Mouse (Mus musculus): Measurements from ENCODE around the gene Timp1. TPM values are rescaled to one million over a fixed set of nuclear protein-coding genes. Genes with fewer than 3 reads are reported as not detected.

Gene Timp1
- polyA plus RNA-seq (2012; rRNA removed): 3.7 and 5.5 TPM in 2 replicates

DNA sequence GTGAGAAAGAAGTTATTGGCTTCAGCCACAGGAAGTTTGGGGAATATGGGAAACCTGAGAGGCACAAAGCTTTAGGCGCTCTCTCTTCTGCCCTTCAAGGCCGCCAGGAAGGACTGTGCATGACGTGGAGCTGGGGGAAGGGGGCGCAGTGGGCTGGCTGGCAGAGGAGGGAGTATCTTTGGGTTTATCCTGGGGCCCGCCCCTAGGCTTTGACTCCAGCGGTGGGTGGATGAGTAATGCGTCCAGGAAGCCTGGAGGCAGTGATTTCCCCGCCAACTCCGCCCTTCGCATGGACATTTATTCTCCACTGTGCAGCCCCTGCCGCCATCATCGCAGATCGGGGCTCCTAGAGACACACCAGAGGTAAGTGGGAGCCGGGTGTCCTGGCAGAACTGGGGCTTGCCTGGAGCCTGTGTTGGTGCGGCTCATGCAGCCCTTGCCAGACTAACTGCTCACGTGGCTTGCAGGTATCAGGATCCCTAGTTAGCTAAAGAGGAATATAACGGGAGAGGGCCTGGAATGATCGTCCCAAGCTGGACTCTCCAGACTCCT, at the start of gene Timp1:
Gene Timp1 (plus strand): TSS at position 205 of the 552 bp plus-strand sequence.
- WGBS: 9% methylated on average over 18 of the region's 18 CpGs
- DNase-seq (ENCODE audit: low read depth, low spot score): no peak

DNA sequence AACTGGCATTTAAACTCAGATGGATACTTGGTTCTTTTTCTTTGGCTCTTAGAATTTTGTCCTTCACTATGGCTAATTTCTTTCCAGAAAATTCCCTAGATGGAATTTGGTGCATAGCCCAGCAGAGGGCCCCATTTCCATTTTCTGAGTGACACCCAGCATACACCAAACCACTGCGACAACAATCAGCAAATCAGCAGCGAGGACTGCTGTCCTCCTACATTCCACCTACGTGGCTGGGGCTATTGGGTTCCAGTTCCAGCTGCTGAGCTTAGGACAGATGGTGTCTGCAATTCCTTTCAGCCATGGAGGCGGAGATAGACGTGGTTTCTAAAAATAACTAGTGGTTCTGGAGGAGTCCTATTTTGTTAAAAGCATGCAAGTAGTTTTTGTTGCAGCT, 41.0 kb upstream of the Timp1 start:
- DNase-seq (ENCODE audit: low read depth, low spot score): no peak

DNA sequence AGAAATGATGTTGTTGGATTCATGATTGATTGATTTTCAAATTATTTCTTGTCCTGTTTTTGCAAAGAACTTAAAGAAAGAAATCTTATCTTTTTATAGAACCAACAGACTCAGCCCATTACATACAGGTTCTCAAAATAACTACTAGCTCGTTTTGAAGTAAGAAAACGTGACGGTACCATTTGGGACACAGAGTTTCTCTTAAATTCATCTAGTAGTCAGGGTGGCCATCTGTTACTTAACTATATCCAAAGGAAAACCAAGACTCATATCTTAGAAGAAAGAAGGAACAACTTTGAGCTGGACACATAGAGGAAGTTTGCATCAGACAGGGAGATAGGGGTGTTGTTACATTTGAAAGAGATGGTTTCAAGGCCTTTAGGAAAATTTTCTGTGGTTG, 22.7 kb upstream of the Timp1 start:
- WGBS: 90% methylated on average over 3 of the region's 3 CpGs
- no peak for DNase-seq (ENCODE audit: low read depth, low spot score)

More for the DNA sequence above, 41.0 kb upstream of the Timp1 start:
- 18% methylated on average over 5 of the region's 5 CpGs for WGBS

DNA sequence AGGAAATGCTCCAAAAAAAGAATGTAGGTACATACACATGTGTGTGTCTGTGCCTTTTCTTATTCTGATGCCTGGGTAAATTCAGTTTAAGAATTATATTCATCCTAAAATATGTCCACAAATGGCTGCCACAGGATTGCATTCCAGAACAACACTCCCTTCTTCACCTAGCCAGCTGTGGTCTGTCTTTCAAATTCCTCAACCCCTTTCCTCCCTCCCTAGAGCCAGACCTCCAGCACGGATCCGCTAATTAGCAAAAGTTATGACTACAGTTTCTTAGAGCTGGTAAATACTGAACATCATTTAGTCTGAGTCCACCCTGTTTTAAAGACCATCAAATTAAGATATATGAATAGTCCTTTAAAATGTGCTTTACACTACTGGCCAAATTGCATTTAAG, 22.1 kb upstream of the Timp1 start:
- WGBS: 20% methylated on average over 2 of the region's 2 CpGs
- DNase-seq (ENCODE audit: low read depth, low spot score): no peak

DNA sequence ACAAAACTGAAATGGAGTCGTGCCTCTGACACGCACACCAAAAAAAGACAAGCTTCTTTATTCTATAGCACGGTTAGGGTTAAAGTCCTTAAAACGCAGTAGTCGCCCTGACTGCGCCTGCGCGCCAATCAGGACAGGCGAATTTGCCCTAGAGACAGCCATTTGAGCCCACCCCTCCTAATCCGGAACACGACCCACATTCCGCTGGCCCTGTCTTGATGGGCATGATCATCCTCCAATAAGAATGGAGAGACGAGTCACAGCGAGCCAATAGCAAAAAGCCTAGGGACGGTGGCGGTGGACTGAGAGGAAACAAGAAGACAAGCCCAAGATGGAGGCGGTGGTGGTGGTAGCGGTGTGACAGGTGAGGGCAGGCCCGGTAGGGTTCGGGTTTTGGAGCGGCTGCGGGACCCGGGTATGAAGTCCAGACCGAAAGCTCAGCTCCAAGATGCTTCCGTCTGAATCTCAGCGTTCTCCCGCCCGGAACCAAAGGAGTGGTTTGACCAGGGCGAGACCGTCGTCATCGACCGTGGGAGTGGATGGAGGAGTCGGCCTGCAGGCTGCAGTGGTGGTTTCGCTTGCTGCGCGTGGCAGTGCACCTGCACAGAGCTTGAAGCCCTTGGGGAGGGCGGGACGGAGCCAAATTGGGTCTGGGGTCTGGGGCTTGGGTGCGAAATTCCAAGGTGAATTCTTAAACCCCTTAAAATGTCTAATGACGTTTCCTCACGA, 21.5 kb upstream of the Timp1 start:
- 19% methylated on average over 42 of the region's 42 CpGs for WGBS

DNA sequence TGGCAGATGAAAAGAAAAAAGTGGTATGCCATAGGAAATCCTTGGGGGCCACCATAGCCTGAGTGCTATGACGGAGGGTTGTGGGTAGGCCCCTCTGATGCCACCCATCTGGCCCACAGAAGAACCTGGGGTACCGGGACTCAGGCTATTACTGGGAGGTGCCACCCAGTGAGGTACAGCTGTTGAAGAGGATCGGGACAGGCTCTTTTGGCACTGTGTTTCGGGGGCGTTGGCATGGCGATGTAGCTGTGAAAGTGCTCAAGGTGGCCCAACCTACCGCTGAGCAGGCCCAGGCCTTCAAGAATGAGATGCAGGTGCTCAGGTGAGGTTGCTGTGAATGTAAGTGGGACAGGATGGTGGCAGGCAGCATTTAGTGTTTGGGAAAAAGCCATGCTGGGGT, 16.2 kb upstream of the Timp1 start:
- no peak for DNase-seq (ENCODE audit: low read depth, low spot score)

More for the DNA sequence above, 21.5 kb upstream of the Timp1 start:
- DNase-seq (ENCODE audit: low read depth, low spot score): peak; percentile 81

DNA sequence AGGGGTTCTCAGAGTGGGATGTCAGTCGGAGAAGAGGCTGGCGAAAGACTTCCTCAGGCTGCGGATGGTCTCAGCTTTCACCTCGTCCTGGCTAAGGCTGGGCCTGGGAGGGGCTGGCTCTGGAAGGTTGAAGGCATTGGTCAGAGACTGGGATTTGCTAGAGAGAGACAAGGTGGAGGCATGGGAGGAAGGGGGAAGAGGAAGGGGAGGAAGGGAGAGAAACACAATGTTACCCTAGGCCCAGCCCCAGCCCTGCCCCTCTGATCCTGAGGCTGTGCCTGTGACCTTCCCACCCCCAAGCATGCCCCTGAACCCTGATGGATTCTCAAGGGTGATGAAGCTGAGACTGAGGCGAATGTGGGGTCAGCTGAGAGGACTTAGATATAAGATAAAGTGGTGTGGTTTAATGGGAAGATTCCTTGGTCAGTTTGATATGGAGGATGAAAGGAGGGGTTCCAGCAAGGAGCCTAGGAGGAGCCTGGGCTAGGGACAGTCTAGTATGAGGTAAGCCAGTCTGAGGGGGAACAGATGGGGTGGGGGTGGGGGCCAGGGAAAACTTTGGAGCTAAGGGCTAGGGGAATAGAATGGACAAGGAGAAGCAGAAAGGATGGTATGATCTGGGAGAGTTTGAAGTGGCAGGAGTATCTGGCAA, 8.4 kb upstream of the Timp1 start:
- 54% methylated on average over 5 of the region's 5 CpGs for WGBS
- DNase-seq (ENCODE audit: low read depth, low spot score): no peak

More for the DNA sequence above, 16.2 kb upstream of the Timp1 start:
- WGBS: 91% methylated on average over 7 of the region's 7 CpGs

DNA sequence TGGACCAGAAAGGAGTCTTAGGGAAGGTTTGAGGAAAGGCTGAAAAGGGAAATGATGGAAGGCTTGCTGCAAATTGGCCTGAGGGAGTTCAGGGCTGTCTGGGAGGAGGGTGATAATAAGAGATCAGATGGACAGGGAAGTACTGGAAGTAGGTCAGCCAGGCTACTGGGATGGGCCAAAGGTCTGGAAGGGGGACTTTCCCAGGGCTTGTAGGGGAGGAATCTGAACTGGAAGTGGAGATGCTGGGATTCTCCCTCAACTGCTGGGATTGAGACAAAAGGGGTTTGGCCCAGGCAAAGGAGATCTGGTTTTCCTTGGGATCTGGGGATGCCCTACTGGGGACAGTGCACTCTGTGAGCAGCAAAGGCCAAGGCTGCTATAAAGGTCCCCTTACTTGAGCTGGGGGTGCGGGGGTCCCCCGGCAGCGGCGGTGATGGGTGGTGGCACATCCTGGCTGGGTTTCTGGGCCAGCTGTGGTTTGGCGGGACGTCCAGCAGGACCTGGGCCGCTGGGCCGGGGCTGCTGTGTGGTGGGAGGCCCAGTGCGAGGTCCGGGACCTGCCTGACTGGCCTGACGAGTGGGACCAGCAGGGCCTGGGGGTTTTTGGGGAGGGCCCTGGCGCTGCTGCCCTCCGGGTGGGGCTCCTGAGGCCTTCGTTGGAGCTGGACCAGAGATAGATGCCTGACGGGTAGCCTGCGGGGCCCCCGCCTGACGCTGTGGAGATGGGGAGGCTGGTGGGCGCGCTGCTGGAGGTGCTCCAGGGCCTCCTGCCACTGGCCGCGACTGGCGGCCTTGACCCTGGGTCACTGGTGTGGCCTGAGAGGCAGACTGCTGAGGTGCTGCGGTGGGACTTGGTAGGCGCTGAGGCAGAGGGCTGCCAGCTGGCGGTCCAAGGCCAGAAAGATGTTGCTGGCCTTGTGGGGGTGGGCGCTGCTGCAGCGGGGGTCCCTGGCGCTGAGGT, 7.6 kb upstream of the Timp1 start:
- DNase-seq (ENCODE audit: low read depth, low spot score): no peak
- 42% methylated on average over 29 of the region's 29 CpGs for WGBS

DNA sequence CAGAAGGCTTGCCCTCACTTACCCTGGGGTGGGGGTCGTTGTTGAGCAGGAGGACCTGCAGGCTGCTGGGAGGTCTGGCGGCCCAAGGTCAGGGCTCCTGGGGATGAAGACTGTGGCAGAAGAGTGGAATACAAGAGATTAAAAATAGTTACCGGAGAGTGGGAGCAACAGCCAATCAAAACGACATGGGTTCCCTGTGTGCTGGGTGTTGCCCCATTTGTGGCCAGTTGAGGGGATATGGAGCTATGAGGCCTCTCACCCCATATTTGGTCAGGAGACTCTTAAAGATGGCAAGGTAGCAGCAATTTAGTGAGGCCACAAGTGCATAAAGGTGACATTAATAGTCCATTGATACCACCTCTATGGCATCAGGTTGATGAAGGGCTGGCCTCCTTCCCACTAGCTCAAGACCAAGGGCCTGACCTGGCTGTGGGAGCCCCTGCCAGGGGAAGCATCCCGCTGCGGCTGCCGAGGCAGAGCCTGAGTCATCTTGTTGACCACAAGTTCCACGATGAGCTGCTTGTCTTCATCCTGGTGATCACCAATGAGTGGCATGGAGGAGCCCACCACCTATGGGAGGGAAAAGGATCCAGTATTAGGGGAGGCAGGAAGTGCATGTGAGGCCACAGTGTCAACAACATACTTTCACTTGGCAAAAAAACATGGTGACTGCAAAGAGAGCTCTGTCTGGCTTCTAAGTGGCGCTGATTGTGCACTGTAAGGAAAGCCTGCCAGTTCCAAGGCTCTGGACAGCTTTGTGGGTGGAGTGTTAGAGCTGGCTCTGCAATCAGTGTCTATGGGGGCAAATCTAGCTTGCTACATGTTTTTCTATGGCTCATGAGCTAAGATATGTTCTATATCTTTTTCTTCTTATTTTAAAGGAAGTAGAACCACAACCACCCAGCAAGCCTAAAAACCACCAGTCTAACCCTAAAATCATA, 6.5 kb upstream of the Timp1 start:
- no peak for DNase-seq (ENCODE audit: low read depth, low spot score)
- WGBS: 71% methylated on average over 9 of the region's 9 CpGs

DNA sequence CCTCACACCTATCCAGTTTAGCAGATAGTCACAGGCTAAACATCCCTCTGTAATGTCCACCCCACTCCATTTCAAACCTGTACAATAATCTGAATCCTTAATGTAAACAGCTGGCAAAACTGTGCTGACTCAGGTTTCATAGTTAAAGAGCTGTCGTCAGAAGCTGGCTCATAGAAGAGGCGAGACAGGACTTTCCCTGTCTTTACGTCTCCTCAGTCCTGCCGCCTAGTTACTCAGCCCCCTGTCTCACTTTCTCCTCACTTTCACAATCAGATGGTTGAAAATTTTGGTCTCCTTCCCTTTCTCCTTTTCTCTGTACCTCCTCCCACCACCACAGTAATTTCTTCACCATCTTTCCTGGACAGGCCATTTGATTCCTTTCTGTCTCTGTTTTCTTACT, 1.9 kb upstream of the Timp1 start:
- DNase-seq (ENCODE audit: low read depth, low spot score): no peak
- 49% methylated on average over 4 of the region's 4 CpGs for WGBS

DNA sequence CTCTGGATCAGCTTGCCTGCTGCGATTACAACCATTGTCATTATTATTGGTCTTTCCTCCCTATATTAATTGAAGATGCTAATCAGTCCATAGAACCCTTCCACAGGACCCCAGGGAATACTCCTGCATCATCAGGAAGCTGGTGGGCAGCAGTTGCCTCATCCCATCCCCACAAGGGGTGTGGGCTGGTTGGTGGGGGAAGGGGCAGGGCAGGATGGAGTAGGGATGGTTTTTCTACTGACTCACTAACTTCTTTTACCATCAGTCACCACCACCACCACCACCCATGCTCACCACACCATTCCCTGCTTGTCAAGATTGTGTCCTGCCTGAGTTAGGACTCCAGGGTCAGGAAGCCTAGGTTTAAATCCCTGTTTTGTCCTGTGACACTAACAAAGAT, 763 bp upstream of the Timp1 start:
- WGBS: 86% methylated on average over 1 of the region's 1 CpGs
- DNase-seq (ENCODE audit: low read depth, low spot score): no peak

DNA sequence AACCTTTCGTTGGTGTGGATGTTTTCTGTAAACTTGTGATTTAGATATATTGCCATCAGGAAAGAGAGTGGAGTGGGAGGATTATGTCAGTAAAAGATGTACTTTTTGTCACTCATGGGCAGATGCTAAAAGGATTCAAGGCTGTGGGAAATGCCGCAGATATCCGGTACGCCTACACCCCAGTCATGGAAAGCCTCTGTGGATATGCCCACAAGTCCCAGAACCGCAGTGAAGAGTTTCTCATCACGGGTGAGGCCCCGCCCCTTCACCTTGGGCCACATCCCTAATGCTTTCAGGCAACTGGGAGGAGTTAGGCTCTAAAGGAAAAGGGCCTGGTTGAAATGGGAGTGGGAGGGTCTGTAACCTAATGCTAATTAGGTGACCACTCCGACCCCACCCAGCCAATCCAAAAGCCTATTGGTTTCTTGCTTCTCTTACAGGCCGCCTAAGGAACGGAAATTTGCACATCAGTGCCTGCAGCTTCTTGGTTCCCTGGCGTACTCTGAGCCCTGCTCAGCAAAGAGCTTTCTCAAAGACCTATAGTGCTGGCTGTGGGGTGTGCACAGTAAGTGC, 3.0 kb downstream of the Timp1 start:
- WGBS: 51% methylated on average over 11 of the region's 11 CpGs
- no peak for DNase-seq (ENCODE audit: low read depth, low spot score)

DNA sequence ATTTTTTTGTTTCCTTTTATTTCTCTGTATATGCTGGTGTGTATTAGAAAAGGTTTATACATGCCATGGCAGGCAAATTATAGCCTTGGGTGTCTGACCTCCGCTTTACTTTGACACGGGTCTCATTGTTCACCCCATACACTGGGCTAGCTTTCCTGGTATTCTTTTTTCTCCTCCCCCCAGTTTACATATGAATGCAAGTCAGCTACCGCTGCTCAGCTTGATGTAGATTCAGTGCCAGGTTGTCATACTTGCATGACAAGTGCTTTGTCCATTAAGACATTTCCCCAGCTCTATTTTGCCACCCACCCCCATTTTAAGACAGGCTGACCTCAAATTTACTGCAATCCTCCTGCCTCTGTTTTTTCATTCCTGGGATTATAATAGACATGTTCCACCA, 5.3 kb downstream of the Timp1 start:
- no peak for DNase-seq (ENCODE audit: low read depth, low spot score)
- 79% methylated on average over 3 of the region's 3 CpGs for WGBS

DNA sequence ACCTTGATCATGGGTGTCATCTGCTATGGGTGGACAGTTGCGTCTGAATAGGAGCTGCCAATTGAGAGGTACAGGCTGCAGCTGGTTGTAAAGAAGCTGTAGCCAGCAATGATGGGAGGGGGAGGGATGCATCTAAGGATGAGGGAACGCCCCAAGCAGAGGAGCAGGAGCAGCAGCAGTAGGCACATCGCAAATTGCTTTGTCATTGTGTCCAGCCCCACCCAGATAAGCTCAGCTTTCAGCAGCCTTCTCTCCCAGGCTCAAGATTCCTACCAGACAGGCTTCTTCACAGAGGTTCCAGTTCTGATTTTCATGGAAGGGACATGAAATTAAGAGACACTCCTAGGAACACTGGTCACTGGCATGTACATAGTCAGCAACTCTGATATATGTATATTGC, 40.1 kb downstream of the Timp1 start:
- 21% methylated on average over 3 of the region's 3 CpGs for WGBS
- no peak for DNase-seq (ENCODE audit: low read depth, low spot score)

DNA sequence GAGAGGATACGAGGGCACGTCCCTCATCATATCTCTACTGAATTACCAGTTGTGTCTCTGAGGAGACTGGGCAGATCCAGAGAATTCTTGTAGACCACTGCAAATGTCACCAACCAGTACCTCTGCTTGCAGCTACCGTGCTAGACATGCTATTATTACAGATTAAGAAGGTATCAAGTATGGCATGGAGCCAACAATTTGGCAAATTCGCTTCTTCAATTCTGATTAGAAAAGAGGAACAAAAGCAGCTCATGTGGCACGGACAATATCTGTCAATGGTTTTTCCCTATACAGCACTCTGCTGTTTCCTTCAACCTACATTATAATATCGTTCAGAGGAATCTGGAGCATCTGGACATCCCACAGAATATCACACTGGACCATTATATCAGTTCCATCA, 43.8 kb downstream of the Timp1 start:
- no peak for DNase-seq (ENCODE audit: low read depth, low spot score)
- 83% methylated on average over 6 of the region's 6 CpGs for WGBS

DNA sequence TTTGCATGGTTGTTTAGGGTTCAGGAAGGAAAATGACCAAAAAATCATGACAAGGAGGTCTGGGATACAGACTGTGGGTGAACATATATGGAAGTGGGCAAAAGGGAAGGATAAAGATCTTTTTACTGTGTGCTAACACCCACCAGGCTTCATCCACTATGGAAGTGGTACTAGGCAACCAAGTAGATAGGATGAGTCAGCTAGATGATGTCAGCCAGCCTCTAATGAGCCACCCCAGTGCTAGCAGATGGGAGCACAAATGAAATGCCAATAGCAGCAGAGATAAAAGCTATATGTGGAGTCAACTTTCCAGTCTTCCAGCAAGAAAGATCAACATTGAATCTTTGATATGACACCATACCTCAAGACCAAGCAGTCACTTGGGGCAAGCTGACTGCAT, 45.1 kb downstream of the Timp1 start:
- DNase-seq (ENCODE audit: low read depth, low spot score): no peak

DNA sequence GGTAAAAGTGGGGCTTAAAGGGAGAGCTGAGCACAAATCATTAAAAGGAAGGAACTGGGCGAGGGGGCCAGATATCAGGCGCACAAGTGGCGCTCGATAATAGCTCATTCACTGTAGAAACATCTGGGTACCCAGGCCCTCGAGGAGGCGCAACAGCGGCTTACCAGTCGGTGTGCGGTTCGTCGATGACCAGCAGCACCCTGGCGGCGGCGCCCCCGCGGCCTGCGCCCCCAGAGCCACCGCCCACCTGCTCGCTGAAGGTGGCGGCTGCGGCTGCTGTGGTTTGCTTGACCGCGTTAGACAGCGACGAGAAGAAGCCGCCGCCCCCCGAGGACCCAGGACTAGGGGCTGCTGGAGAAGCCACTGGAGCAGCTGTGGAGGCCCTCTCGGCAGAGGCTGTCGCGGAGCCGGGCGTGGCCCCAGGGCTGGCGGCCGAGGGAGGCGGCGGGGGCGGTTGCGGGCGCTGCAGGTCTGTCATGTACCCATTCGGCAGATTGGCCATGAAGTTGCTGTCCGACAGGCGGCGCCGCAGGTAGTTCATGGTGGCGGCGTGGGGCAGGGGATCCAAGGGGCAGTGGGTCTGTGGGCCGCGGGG, 50.4 kb downstream of the Timp1 start:
- 19% methylated on average over 49 of the region's 49 CpGs for WGBS
- no peak for DNase-seq (ENCODE audit: low read depth, low spot score)

DNA sequence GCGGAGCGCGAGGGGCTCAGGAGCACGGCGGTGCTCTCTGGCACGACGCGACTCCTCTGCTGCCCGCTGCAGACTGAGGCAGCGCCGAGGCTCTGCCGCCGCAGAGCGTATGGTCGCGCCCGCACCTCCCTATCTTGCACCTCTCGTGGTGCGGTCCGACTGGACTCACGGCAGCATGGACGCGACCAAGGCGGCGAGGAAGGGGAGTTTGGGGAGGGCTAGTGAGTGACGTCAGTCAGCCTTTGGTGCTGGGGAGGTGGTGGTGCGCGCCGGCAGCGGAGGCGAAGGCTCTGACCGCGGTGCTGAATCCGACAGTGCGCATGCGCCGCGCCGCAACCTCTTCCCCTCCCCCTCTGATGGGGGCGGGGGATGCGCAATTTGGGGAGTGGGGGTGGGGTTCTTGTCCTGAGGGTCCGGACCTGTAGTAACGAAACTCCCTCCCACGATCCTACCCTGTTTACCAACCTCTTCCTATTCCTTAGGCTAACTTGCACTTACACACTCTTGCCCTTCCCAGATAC, 50.9 kb downstream of the Timp1 start, which contains the start of gene Syn1:
Gene Syn1 (minus strand): TSS at position 161 of the 521 bp plus-strand sequence.
- peak; percentile 8 for DNase-seq (ENCODE audit: low read depth, low spot score)
- 31% methylated on average over 36 of the region's 44 CpGs for WGBS

Data from large intestine, adult 2 months (tissue).